Mouse (Mus musculus): ENCODE measurements at regions not wholly inside any gene's neighbourhood (a gene's known extent, or its start where the extent isn't known, plus 50 kb on each side); places are given as distances from the start of the nearest gene placed in this dataset.

GRCm38 (mm10) chr13:101273321-101273720 is 440.1 kb upstream of the Slc30a5 start:
- TF ChIP-seq CTCF (IDR thresholded peaks at IDR 0.05; ENCODE audit: low read depth, low read length) (no peak), GATA1 (IDR thresholded peaks at IDR 0.05; ENCODE audit: borderline replicate concordance, low read length) (no peak), GATA2 (IDR thresholded peaks at IDR 0.05; ENCODE audit: borderline replicate concordance, low read depth, low read length) (no peak), POLR2AphosphoS5 (IDR thresholded peaks at IDR 0.05; ENCODE audit: insufficient replicate concordance, low read depth, low read length) (no peak), TAL1 (conservative IDR thresholded peaks at IDR 0.05; ENCODE audit: low read depth, low read length) (no peak)

Data from G1E (cell line).